Mouse (Mus musculus) central nervous system, embryonic 11.5 days (tissue): ENCODE data around the gene Nqo1. TPM values are rescaled to one million over a fixed set of nuclear protein-coding genes. Genes with fewer than 3 reads are reported as not detected.

Source experiments
- polyA plus RNA-seq: library from polyadenylated mRNA; depleted of rRNA; stranded (reverse); fragments of >200 nt; gene quantifications from 2 replicates; pipeline ENCODE4 v1.2.3, GENCODE M21; 2012; rRNA removed

Nqo1 gene
- polyA plus RNA-seq = 3.6 and 6.1 TPM in 2 replicates

DNA sequence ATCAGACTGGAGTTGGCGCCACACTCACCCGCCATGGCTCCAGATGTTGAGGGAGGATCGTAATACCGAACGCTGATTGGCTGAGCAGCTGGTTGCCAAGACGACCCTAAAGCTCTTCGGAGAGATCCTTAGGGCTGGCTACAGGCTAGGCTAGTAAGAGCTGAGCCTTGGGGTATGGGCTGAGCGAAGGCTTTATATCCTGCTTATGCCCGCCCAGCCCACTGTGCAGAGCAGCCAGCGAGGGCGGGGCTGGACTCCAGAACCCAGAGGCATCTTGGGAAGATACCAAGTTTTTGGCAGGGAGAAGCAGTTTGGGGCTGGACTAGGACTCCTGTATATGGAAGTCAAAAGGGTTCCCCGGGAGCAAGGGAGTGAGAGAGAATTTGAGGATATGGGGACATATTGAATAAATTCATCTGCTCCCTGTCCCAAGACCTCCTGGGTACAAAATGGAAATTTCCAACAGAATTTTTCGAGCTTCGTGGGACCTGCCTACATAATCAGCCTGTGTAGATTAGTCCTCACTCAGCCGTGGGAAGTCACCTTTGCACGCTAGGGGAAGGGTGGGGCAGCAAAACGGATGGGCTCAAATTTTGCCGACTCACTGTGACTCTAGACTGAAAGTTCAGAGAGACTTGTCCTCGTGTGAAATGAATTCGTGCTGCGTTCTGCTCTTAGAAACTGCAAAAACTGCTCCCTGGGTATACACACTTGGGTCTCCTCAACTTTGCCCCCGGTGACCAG is at the start of gene Nqo1:
TSS of gene Nqo1 (minus strand) at position 169 of the 744 bp plus-strand sequence.

DNA sequence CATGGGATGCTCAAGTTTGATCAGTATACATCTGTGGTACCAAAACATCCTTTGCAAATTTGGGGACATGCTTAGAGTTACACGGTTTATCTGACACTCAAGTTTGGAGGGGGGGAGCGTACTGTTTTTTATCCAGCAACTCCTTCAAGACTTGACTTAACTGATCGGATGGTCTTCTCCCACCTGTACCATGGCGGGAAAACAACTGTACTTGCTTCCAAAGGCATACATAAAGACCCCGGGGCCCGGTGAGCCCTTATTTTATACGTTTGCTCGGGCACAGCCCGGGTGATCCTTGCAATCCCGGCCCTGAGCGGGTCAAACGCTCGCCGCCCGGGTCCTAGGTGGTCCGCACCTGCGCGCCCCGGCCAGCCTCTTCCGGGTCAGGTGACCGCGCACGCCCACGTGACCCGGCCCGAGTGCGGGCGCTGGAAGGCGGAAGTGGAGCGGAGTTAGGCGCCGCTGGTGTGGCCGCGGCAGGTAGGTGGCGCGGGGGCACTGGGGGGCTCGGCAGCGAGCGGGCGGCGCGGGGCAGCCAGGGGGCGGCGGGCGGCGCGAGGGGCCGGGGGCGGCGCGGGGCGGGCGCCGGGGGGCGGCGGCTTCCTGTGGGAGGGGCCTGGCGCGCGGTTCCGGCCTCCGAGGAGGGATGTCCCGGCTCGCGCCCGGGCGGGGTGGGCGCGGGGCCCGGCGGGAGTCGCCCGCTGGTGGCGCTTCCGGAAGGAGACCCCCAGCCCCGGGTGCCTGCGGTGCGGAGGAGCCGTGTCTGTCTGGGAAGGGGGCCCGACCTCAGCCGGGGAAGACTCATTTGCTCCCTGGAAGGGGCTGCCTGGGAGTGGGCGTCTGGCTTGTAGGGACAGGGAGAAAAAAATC is 33.2 kb upstream of the Nqo1 start, which contains the start of gene Wwp2:
TSS of gene Wwp2 (plus strand) at position 404 of the 870 bp plus-strand sequence.

DNA sequence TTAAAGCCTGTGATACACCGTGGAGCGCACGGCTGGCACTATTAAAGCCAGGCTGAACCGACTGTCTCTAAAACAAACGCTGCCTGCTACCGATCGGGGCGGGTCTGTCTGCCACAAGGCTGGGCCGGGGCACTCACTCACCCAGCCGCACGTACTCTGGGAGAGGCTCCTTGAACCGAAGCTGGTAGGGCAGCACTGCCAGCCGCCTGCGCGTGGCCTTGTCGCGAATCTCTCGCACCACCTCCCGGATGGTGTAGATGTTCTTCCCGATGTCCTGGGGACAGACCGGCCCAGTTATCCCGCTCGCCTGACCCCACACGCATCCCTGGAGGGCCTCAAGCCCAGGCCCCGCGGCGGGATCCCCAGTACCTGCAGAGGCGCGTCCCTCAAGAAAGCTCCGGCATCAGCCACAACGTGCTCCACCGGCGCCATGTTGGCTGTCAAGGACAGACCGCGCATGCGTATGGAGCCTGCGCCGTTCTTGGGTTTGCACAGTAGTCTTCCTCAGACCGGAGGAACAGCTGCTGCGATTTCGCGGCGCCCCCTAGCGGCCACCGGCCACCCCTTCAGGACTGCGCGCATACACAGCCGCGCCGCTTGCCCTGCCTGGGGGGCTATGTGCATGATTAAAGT is 21.7 kb upstream of the Nqo1 start, which contains the start of gene Nob1:
TSS of gene Nob1 (minus strand) at position 455 of the 633 bp plus-strand sequence.

Other genes starting within 250 kb of the Nqo1 start
- 15.8 and 41.4 TPM in 2 replicates for gene Nfat5, start 109.7 kb downstream of the Nqo1 start, polyA plus RNA-seq
- gene Nob1, start 21.8 kb upstream of the Nqo1 start, polyA plus RNA-seq = 96.1 and 107 TPM in 2 replicates
- 35.6 and 93.8 TPM in 2 replicates for gene Wwp2, start 33.2 kb upstream of the Nqo1 start, polyA plus RNA-seq
- 168 and 176 TPM in 2 replicates for gene Psmd7, start 185.3 kb upstream of the Nqo1 start, polyA plus RNA-seq